Mouse (Mus musculus) right cerebral cortex, adult 2 months (tissue): ENCODE data around the gene Hacl1.
"Not testable (repeated sequence)": the region's sequence is repeated elsewhere in the genome, so short reads cannot be mapped to it uniquely, and the experiment has no call there.

Experiments
- DNase-seq, 2 experiments: peaks; one replicate each; pipeline ENCODE4 v3.0.0; 2021 to 2022; ENCODE audit warnings: low spot score in 2 of 2

Hacl1 gene

DNA sequence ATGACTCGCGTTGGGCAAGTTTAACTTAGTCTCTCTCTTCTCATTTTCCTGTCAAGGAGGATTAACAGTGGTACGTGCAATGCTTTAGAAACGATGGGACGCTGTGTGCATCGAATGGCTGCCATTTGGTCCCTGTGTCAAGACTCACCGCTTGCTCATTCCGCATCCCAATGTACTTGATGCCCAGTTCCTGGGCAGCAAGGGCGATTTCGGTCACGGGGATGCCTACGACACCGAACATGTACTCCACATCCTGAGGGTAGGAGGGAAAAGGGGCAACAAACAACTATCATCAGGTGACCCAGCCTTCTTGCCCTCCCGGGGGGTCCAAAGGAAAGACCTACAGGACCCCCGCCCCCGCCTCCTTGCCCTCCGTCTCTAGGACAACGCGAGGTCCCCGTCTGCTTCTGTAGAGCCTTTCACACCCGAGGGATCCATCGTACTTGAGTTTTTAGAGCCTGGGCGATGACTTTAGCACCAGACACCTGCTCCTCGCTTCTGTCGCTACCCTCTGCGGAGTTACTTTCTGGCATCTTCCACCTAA, 668 bp downstream of the Hacl1 start, which contains the start of gene Gm49387:
TSS of gene Gm49387 (minus strand) at position 533 of the 544 bp plus-strand sequence.
- no peak for DNase-seq

DNA sequence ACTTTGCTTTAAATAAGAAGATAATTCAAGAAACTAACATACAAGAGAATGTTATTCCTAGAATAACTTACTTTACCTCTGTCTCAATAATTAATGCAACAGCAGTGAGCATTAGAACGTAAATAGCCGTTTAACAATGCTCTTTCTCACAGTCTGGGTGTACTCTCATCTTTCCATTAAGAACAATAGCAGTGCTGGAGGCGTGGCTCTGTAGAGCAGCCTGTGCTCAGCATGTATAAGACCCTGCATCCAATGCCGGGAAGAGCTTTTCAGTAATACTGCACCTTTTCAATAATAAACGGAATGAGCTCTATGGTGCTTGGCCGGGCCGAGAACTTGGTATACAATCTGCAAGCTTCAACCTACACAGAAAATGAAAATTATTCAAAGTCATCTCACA, 10.4 kb downstream of the Hacl1 start:
- DNase-seq = no peak

DNA sequence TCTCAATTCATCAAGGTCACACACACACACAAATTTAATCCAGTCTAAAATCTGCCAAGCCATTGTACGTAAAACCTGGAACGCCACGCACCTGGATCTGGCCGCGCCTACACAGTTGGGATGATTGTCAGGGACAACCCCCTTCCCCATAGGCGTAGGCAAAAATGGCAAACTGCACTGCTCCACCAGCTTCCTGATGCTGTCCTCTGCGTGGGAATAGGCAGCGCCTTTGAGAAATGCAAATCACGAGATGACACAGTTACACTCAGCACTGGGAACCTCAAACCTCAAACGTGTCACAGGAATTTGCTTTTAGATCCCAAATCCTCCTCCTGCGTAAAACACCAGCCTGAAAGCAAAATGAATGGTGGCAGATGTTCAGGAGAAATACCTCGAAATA, 18.3 kb downstream of the Hacl1 start:
- peak; percentile 58 for DNase-seq

DNA sequence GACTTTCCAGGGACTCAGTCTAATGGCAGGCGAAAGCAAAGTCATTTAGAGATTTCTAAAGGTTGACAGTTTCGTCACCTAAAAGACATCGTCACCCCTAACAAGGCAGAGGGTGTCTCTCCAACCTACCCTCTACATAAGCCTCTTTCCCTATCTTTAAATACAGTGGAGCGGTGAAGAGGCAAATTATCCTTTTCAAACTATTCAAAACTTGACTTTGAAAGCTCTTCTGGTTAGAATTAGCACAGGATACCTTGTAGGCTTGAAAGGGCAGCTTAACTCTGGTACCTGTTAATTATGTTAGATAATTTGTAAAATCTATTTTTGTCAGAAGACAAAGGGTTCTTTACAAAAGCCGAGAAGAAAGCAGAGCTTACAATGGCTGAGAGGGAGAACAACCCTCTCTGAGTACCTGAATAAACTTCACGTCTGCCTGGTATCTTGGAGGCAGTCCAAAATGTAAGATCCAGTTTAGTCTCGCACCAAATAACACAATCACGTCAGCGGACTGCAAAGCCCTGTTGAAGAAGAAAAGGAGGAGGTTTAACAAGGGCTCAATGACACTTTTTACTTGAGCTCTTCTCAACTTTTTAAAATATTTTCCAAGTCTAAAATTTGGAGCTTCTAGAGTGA, 20.4 kb downstream of the Hacl1 start:
- no peak for DNase-seq

GRCm38 (mm10) chr14:31617997-31618396, 23.1 kb downstream of the Hacl1 start:
- no peak for DNase-seq

DNA sequence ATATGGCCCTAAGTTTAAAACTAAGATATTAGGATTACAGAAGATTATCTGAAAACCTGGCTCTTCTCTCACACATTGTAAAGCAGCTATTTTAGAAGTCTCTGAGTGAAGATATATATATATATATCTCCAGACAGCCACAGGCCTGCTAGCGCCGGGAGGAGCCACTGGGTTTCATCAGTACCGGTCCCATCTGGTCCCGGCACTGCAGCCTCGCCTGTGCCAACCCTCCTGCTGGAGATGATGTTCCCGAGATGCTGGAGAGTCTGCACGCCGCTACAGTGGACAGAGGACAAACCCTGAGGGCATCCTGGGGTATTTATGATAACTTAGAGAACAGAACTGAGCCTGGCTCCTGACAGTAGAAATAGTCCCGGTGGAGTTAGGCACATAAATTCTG, 23.9 kb downstream of the Hacl1 start:
- DNase-seq = peak; percentile 15

GRCm38 (mm10) chr14:31613671-31614070, 27.4 kb downstream of the Hacl1 start:
- no peak for DNase-seq

- DNase-seq = no peak
Measured at GRCm38 (mm10) chr14:31611986-31612385, 29.1 kb downstream of the Hacl1 start.

DNA sequence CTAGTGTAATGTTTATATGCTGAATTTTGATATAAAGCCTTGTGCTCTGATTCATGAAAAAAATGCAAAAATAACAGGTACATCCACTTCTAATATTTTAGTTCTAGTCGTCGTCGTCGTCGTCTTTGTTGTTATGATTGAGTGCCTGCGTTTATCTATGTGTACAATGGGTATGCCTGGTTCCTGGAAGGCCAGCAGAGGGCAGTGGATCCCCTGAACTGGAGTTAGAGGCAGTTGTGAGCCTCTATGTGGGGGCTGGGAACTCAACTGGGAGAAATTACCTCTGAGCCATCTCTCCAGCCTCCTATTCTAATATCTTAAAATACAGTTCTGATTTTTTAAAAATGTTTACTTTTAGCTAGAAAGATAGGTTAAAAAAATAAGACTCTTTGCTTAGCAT, 35.6 kb downstream of the Hacl1 start:
- no peak for DNase-seq

DNA sequence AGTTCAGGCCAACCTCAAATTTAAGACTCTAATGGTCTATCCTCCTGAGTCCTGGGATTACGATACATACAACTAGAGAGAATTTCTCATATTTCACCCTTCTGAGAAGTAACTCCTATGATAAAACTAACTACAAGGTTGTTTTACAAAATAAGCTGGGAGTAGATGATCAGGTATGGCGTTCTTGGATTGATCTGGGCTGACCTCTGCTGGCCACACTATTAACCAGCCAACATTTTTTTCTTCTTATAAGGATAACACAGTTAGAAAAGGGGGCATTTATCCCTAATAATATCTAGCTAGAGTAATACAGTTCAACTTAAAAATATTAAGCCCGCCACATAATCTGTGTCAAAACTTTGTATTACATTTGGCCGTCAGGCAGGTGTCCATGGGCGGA, 36.2 kb downstream of the Hacl1 start:
- DNase-seq = peak; percentile 30 to 44

DNA sequence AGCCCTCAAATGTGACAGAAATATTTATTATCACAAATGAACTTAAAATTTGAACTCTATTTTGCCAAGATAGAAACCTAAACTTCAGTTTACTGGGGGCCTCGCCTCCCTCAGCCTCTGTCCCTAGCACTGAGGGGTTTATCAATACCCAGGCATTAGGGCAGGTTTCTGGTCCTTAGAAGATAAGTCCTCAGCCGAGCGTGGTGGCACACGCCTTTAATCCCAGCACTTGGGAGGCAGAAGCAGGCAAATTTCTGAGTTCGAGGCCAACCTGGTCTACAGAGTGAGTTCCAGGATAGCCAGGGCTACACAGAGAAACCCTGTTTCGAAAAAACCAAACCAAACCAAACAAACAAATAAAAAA, 38.5 kb downstream of the Hacl1 start:
- not testable (repeated sequence) for DNase-seq

DNA sequence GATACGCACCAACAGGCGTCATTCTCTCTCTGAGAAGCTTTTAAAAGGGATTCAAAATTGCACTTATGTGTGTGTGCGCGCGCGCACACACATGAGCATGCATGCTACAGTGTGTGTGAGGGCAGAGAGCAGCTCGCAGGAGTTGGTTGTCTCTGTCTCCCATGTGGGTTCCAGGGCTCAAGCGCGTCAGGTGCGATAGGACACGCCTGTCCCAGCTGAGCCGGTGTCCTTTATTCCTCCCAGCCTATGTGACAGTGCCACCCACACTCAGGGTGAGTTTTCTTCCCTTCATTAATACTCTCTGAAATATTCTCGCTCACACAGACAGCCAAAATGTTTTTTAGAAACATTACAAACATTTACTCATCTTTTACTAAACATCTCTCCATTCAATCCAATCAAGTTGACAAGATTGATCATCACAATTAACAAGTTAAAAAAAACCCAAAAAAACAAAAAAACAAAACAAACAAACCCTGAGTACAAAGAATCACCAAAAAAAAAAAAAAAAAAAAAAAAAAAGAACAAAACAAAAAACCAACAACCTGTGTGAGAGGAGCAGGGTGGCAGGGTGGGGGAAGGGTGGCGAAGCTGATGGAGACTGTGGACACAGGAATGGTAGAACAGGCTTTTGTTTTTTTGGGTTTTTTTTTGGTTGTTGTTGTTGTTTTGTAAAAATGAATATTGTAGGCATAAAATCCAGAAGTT, 39.0 kb downstream of the Hacl1 start:
- no peak for DNase-seq

DNA sequence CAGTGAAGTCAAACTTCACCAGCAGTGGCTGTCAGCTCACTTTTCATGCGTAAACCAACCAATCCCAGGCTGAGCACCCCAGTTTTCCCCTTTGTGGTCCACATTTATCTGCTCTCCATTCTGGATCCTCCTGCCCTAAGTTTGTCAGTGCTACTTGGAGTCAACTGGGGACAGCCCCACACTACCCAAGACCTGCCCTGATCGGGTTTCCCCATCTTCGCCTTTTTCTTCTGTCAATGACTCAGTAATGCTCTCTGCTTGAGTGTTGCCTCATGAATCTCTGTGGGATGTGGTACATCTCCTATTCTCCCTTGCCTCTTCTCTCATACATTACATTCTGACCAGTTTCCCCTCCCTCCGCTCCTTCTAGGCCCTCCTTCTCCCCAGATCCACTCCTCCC, 43.6 kb downstream of the Hacl1 start:
- no peak for DNase-seq

- DNase-seq = no peak
Measured at GRCm38 (mm10) chr14:31596408-31596807, 44.7 kb downstream of the Hacl1 start.

DNA sequence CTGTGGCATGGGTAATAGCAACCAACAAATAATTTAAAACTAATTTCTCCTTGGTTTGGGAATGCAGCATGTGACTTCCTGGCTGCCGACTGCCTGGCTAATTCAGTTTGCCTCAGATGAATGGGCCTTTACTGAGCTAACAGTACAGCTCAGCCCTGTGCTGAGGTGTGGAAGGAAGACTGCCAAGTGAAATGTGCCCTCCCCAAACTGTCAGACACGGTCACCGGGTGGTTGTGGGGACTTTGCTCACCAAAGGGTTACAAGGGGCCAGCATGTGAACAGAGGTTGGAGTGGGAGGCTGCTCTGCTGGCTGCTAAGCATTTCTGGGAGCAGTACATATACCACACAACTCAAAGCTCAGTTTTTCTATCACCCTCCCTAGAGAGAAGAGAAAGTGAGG, 46.4 kb downstream of the Hacl1 start:
- DNase-seq = no peak

DNA sequence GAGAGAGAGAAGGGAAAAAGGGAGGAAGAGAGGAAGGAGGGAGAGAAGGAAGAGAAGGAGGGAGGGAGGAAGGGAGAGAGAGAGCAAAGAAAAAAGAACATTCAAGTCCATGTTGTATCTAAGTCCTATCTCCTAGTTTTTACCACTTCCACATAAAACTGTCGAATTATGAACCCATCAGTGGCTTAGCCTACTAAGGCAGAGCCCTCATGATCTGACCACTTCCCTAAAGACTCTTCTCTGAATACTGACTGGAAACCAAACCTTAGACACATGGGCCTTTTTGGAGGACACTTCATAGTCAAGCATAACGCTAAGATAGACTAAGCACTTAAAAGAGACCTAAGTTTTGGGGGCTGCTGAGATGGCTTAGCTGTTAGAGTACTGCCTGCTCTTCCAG, 48.0 kb downstream of the Hacl1 start:
- no peak for DNase-seq

GRCm38 (mm10) chr14:31591243-31591642, 49.8 kb downstream of the Hacl1 start, which contains the start of gene Colq:
Gene Colq, minus strand, starts transcription at chr14:31591343.
- DNase-seq = no peak

- DNase-seq = no peak
Measured at GRCm38 (mm10) chr14:31586451-31586850, 54.6 kb downstream of the Hacl1 start.

DNA sequence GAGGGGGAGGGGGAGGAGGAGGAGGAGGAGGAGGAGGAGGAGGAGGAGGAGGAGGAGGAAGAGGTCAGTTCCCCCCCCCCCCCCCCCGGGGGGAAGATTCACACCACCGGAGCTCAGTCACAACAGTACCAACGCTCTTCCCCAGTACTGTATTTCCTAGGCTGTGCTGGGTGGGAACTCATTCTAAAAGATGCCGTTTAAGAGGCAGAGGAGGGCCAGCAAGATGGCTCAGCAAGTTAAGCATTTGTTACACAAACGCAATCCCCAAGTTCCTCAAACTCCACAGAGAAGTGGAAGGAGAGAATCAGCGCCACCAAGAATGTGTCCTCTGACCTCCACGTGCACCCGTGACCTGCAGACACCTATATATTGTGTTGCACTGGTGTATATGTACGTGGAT, 58.0 kb downstream of the Hacl1 start:
- DNase-seq = no peak

GRCm38 (mm10) chr14:31577966-31578735, 62.9 kb downstream of the Hacl1 start:
- no peak for DNase-seq

DNA sequence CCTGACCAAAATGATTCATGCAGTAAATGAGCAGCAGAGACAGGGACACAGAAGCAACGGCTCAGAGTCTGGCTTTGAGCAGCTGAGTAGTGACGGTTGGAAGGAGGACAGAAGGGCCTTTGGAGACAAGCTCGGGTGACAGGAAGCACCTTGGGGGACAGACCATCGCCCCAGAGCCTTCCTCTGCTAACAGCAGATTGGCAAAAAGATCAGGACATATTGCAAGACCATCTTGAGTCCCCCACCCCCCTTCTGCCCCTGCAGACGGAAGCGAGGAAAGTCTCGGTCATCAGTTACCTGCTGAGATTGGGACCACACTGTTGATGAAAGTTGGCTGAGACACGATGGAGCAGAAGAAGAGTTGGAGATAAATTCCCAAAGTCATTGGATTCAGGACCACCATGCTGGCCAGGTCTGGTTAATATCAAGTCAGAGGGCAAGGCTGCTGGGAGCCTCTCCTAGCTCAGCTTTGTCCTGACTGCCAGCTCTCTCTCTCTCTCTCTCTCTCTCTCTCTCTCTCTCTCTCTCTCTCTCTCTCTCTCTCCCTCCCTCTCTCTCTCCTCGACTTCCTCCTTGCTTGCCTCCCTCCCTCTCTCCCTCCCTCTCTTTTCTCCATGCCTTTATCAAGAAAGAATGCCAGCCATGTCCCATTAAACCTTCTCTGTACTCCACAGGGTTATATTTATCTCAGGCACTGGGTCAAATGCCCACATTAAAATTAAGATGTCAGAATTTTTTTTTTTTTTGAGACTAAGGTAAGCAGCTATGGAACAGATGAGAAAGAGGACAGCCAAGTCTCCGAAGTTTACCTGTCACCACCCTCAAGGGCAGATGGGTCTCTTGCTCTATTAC, 64.0 kb downstream of the Hacl1 start:
- DNase-seq = no peak

DNA sequence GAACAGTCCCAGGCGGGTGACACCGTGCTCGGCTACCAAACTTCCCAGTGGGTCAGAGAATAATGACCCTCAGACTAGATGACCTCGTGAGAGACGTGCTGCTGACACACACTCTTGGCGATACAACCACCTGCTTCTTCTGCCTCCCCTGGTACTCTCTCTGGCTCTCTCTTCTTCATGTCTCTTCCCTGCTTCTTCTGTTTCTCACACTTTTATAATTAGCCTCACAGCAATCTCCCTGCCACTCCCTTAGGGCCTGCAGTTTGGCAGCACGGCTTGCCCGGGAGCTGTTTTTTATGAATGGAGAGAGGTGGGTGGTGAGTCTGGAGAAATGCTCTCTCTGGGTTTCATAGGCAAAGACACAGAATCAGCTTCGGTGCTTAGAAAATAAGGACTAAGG, 65.2 kb downstream of the Hacl1 start:
- peak; percentile 27 to 65 for DNase-seq
